Mouse (Mus musculus) adipocyte (in vitro differentiated cells): Measurements from ENCODE around the gene Abcc4.
"Not testable (repeated sequence)": the region's sequence is repeated elsewhere in the genome, so short reads cannot be mapped to it uniquely, and the experiment has no call there.

Source experiments
- DNase-seq: peaks from one replicate; pipeline ENCODE4 v3.0.0-alpha.2; 2016; ENCODE audit warnings: low spot score

The Abcc4 gene

GRCm38 (mm10) chr14:118678279-118678985 is 27.6 kb downstream of the Abcc4 start:
- peak; percentile 10 for DNase-seq

GRCm38 (mm10) chr14:118676308-118676994 is 29.6 kb downstream of the Abcc4 start:
- no peak for DNase-seq

- DNase-seq = peak; percentile 52
Observed at GRCm38 (mm10) chr14:118674705-118675139, 31.3 kb downstream of the Abcc4 start.

GRCm38 (mm10) chr14:118674224-118674623 is 31.8 kb downstream of the Abcc4 start:
- DNase-seq = no peak

- DNase-seq = no peak
Observed at GRCm38 (mm10) chr14:118673501-118673900, 32.5 kb downstream of the Abcc4 start.

GRCm38 (mm10) chr14:118672931-118673330 is 33.1 kb downstream of the Abcc4 start:
- DNase-seq = not testable (repeated sequence)

- no peak for DNase-seq
Observed at GRCm38 (mm10) chr14:118667499-118667898, 38.5 kb downstream of the Abcc4 start.

- no peak for DNase-seq
Observed at GRCm38 (mm10) chr14:118664661-118665060, 41.4 kb downstream of the Abcc4 start.

GRCm38 (mm10) chr14:118662625-118663276 is 43.3 kb downstream of the Abcc4 start:
- no peak for DNase-seq

GRCm38 (mm10) chr14:118662124-118662523 is 43.9 kb downstream of the Abcc4 start:
- DNase-seq = no peak

- no peak for DNase-seq
Observed at GRCm38 (mm10) chr14:118659230-118659629, 46.8 kb downstream of the Abcc4 start.

- DNase-seq = no peak
Observed at GRCm38 (mm10) chr14:118658328-118658692, 47.7 kb downstream of the Abcc4 start.

- no peak for DNase-seq
Observed at GRCm38 (mm10) chr14:118657673-118658327, 48.2 kb downstream of the Abcc4 start.

GRCm38 (mm10) chr14:118657206-118657605 is 48.8 kb downstream of the Abcc4 start:
- no peak for DNase-seq

GRCm38 (mm10) chr14:118656036-118656435 is 50.0 kb downstream of the Abcc4 start:
- DNase-seq = no peak

GRCm38 (mm10) chr14:118654903-118655302 is 51.1 kb downstream of the Abcc4 start:
- no peak for DNase-seq

GRCm38 (mm10) chr14:118651704-118652439 is 54.1 kb downstream of the Abcc4 start:
- DNase-seq = no peak

GRCm38 (mm10) chr14:118649895-118650256 is 56.1 kb downstream of the Abcc4 start:
- no peak for DNase-seq

GRCm38 (mm10) chr14:118649199-118649894 is 56.7 kb downstream of the Abcc4 start:
- DNase-seq = peak; percentile 69

GRCm38 (mm10) chr14:118642940-118643591 is 63.0 kb downstream of the Abcc4 start:
- not testable (repeated sequence) for DNase-seq

GRCm38 (mm10) chr14:118642140-118642539 is 63.9 kb downstream of the Abcc4 start:
- no peak for DNase-seq
